Mouse (Mus musculus): Measurements from ENCODE around the gene Mdh1.

GRCm38 (mm10) chr11:21528676-21529394, 43.3 kb downstream of the Mdh1 start:
- TF ChIP-seq CTCF (IDR thresholded peaks at IDR 0.05; ENCODE audit: borderline replicate concordance, insufficient read depth, low read length) (no peak), POLR2A (IDR thresholded peaks at IDR 0.05; ENCODE audit: low read depth, low read length) (no peak)

All from embryonic fibroblast, embryonic 13.5 days (primary cell).